ENCODE assay signal across 8 mouse cellular contexts in the genomic region with DNA sequence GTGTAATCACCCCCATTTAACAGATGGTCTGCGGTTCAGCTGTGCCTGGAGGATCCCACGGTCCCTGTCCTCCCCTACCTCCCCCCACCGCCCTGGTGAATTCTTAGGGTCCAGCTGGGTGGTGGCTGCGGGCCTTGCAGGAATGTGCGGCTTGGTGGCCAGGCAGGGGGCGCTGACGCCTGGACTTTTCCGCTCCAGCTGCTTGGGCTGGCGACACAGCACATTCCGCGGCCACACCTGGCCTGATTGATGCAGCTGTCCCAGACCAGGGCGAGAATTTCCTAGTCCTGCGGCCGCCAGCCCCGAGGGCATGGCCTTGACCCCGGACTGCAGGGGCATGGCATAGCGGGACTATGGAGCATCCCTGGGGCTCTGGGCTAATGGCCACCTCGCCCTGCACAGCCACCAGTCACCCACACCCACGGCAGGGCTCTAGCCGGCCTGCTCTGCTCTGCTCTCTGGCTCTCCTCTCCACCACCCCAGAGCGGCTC. TPM values are rescaled to one million over a fixed set of nuclear protein-coding genes. Genes with fewer than 3 reads are reported as not detected.
DNase-seq lines count a peak whose midpoint lies in the region; ATAC-seq lines count a peak whose summit lies in the region.

No protein-coding gene starts in this region.

- peak overlapping the region; percentile 23 for H3K4me3 ChIP-seq in embryonic facial prominence, embryonic 13.5 days
- H3K4me3 ChIP-seq in lung, embryonic 15.5 days = 0 out of 2 replicates have a peak overlapping the region, but pooled peaks have one; percentile 3
- H3K4me3 ChIP-seq in stomach, embryonic 15.5 days (replicated peaks) = 0 out of 2 replicates have a peak overlapping the region, but pooled peaks have one; percentile 0

- peaks cover 38% of the 10 kb centered on the region for H3K27me3 ChIP-seq in embryonic facial prominence, embryonic 13.5 days
- peaks cover 37% of the 10 kb centered on the region for H3K27me3 ChIP-seq in lung, embryonic 15.5 days
- peaks cover 15% of the 10 kb centered on the region for H3K27me3 ChIP-seq in stomach, embryonic 15.5 days (replicated peaks)

- 0 out of 2 replicates have a peak overlapping the region, but pooled peaks have one; percentile 40 for H3K9ac ChIP-seq in embryonic facial prominence, embryonic 13.5 days
- H3K9ac ChIP-seq in lung, embryonic 15.5 days = no peak overlapping the region
- no peak overlapping the region for H3K9ac ChIP-seq in stomach, embryonic 15.5 days

- H3K27ac ChIP-seq in embryonic facial prominence, embryonic 13.5 days = no peak overlapping the region
- no peak overlapping the region for H3K27ac ChIP-seq in lung, embryonic 15.5 days
- no peak overlapping the region for H3K27ac ChIP-seq in stomach, embryonic 15.5 days

- 2% methylated on average over 21 of the region's 21 CpGs for WGBS in embryonic facial prominence, embryonic 13.5 days
- WGBS in lung, embryonic 15.5 days = 2% methylated on average over 21 of the region's 21 CpGs
- 2% methylated on average over 21 of the region's 21 CpGs for WGBS in stomach, embryonic 15.5 days

- DNase-seq in ZHBTc4 (ENCODE audit: low read depth, low spot score) = peak; percentile 79
- peak; percentile 46 for DNase-seq in kidney, adult 11 months
- DNase-seq in left cerebral cortex, adult 9 months (ENCODE audit: low spot score in 2 of 2) = no peak
- no peak for DNase-seq in ovary, postnatal 14 days (ENCODE audit: low spot score)
- DNase-seq in right cerebral cortex, adult 2 months (ENCODE audit: low spot score in 2 of 2) = no peak

- H3K9me3 ChIP-seq in embryonic facial prominence, embryonic 13.5 days = no peaks in the 10 kb centered on the region
- no peaks in the 10 kb centered on the region for H3K9me3 ChIP-seq in lung, embryonic 15.5 days
- no peaks in the 10 kb centered on the region for H3K9me3 ChIP-seq in stomach, embryonic 15.5 days

- peak overlapping the region; percentile 50 for H3K4me2 ChIP-seq in embryonic facial prominence, embryonic 13.5 days
- H3K4me2 ChIP-seq in lung, embryonic 15.5 days = peak overlapping the region; percentile 40
- peak overlapping the region; percentile 44 for H3K4me2 ChIP-seq in stomach, embryonic 15.5 days

- peaks cover 8% of the 10 kb centered on the region for H3K4me1 ChIP-seq in embryonic facial prominence, embryonic 13.5 days
- H3K4me1 ChIP-seq in lung, embryonic 15.5 days = no peaks in the 10 kb centered on the region
- H3K4me1 ChIP-seq in stomach, embryonic 15.5 days = peaks cover 6% of the 10 kb centered on the region; the same call in 1 of the 2 replicates

- no peak for ATAC-seq in embryonic facial prominence, embryonic 13.5 days (ENCODE audit: insufficient number of reproducible peaks, insufficient read depth, low FRiP score, low TSS enrichment, low read depth)
- ATAC-seq in lung, embryonic 15.5 days (ENCODE audit: borderline replicate concordance, extremely low read depth, low FRiP score, low TSS enrichment) = peak; percentile 46; the same call in 1 of the 2 replicates
- peak; percentile 43 for ATAC-seq in stomach, embryonic 15.5 days (ENCODE audit: insufficient read depth, low FRiP score, low read depth)

- H3K36me3 ChIP-seq in embryonic facial prominence, embryonic 13.5 days = no peaks in the 10 kb centered on the region
- H3K36me3 ChIP-seq in lung, embryonic 15.5 days = no peaks in the 10 kb centered on the region
- no peaks in the 10 kb centered on the region for H3K36me3 ChIP-seq in stomach, embryonic 15.5 days

RNA-seq across cellular contexts. Expression of a gene that starts 9.2 kb away (rescaled TPM):
- 9.7 and 10.0 TPM in 2 replicates for polyA plus RNA-seq in embryonic facial prominence, embryonic 13.5 days (2015; fragmentation: Nextera tagmentation; extraction: Ambion mirVana)
- 9.7 and 10.1 TPM in 2 replicates for polyA plus RNA-seq in lung, embryonic 15.5 days (2015; fragmentation: Nextera tagmentation; extraction: Ambion mirVana)
- polyA plus RNA-seq in stomach, embryonic 15.5 days (2015; fragmentation: Nextera tagmentation; extraction: Ambion mirVana) = 10.8 TPM in 2 replicates

RNA-seq across cellular contexts. Expression of a gene that starts 10.5 kb away (rescaled TPM):
- not detected in 2 replicates for polyA plus RNA-seq in embryonic facial prominence, embryonic 13.5 days (2015; fragmentation: Nextera tagmentation; extraction: Ambion mirVana)
- polyA plus RNA-seq in lung, embryonic 15.5 days (2015; fragmentation: Nextera tagmentation; extraction: Ambion mirVana) = 0.14 TPM in 1 of 2 replicates, not detected in the other
- polyA plus RNA-seq in stomach, embryonic 15.5 days (2015; fragmentation: Nextera tagmentation; extraction: Ambion mirVana) = 0.19 TPM in 1 of 2 replicates, not detected in the other

RNA-seq across cellular contexts. Expression of a gene that starts 25.0 kb away (rescaled TPM):
- 0.62 TPM in 1 of 2 replicates, not detected in the other for polyA plus RNA-seq in embryonic facial prominence, embryonic 13.5 days (2015; fragmentation: Nextera tagmentation; extraction: Ambion mirVana)
- polyA plus RNA-seq in lung, embryonic 15.5 days (2015; fragmentation: Nextera tagmentation; extraction: Ambion mirVana) = 0.07 and 0.09 TPM in 2 replicates
- 33.6 and 43.6 TPM in 2 replicates for polyA plus RNA-seq in stomach, embryonic 15.5 days (2015; fragmentation: Nextera tagmentation; extraction: Ambion mirVana)

RNA-seq across cellular contexts. Expression of a gene that starts 43.3 kb away (rescaled TPM):
- polyA plus RNA-seq in embryonic facial prominence, embryonic 13.5 days (2015; fragmentation: Nextera tagmentation; extraction: Ambion mirVana) = 1.9 and 2.8 TPM in 2 replicates
- polyA plus RNA-seq in lung, embryonic 15.5 days (2015; fragmentation: Nextera tagmentation; extraction: Ambion mirVana) = 0.62 and 1.3 TPM in 2 replicates
- 5.8 and 6.3 TPM in 2 replicates for polyA plus RNA-seq in stomach, embryonic 15.5 days (2015; fragmentation: Nextera tagmentation; extraction: Ambion mirVana)

RNA-seq across cellular contexts. Expression of a gene that starts 57.1 kb away (rescaled TPM):
- polyA plus RNA-seq in embryonic facial prominence, embryonic 13.5 days (2015; fragmentation: Nextera tagmentation; extraction: Ambion mirVana) = 92.1 and 99.5 TPM in 2 replicates
- 90.1 and 94.5 TPM in 2 replicates for polyA plus RNA-seq in lung, embryonic 15.5 days (2015; fragmentation: Nextera tagmentation; extraction: Ambion mirVana)
- 79.1 and 84.6 TPM in 2 replicates for polyA plus RNA-seq in stomach, embryonic 15.5 days (2015; fragmentation: Nextera tagmentation; extraction: Ambion mirVana)

Comparison
In these comparisons a context has a peak if more than half of its experiments do, and no peak if none do; other contexts are left out.
1. DNase-seq: peak in ZHBTc4 (single experiment) and kidney, adult 11 months (single experiment); none in left cerebral cortex, adult 9 months (0 of 2), ovary, postnatal 14 days (single experiment) and right cerebral cortex, adult 2 months (0 of 2).
2. RNA of a gene that starts 25.0 kb away (polyA plus RNA-seq): 33.6 to 43.6 TPM in stomach, embryonic 15.5 days; 0.07 to 0.09 TPM in lung, embryonic 15.5 days and 0.62 TPM in embryonic facial prominence, embryonic 13.5 days; every median in the first group is over 10 times any median in the second.
3. Peak in every context shown above with its lines, with median percentiles within 50 percentile points of each other: H3K4me2 ChIP-seq and H3K4me3 ChIP-seq.